Mouse (Mus musculus) inflammation-experienced regulatory T-cells, adult 16 weeks (primary cell): Measurements from ENCODE around the gene D5Ertd577e. TPM values are rescaled to one million over a fixed set of nuclear protein-coding genes. Genes with fewer than 3 reads are reported as not detected.

Experiments
- polyA plus RNA-seq: library from polyadenylated mRNA; unstranded; fragments of 100-300 nt; shearing (Covaris generic); gene quantifications from one replicate; pipeline ENCODE4 v1.2.1, GENCODE M21; 2017

D5Ertd577e gene
- polyA plus RNA-seq: not detected

DNA sequence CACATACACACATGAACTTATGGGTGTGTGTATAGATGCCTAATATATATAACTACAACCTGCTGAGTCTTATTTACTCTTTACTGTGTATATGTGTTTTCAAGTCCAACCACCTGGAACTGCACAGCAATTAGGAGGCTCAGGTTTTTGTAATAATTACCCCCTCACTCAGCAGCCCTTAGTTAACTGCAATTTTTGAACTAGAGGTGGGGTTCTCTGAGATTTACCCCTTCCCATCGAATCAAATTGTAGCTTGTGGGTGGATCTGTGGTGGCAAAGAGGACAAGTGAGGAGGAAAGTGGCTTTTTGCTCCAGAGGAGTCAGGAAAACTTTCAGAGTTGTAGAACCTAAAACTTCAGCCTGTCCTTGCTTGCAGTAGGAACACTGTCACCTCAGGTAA is at the start of gene D5Ertd577e:
Gene D5Ertd577e, plus strand, starts transcription at position 301 of the 400 bp plus-strand sequence.

DNA sequence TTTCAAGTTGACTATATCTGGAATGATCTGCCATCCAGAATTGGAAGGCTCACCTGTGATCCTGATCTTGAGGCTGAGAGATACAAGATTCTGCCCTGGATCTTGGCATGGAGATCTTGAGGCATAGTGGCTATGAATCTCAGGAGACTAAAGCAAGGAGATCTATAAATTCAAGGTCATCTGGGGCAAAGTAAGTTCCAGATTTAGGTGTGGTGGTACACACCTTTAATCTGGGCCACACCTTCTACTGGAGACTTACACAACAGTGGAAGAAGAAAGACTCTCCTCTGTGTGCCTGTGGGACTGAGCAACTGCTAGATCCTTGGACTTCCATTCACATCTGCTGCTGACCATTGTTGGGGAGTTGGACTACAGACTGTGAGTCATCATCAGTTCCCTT is 53.9 kb downstream of the D5Ertd577e start, which contains the start of gene Gm3286:
Gene Gm3286, plus strand, starts transcription at position 301 of the 400 bp plus-strand sequence.

Other genes with a start within 250 kb of the D5Ertd577e start
- not detected for gene Gm10424, start 184.0 kb upstream of the D5Ertd577e start, polyA plus RNA-seq
- gene Gm3259, start 150.9 kb upstream of the D5Ertd577e start, polyA plus RNA-seq: not detected
- not detected for gene Gm3286, start 54.0 kb downstream of the D5Ertd577e start, polyA plus RNA-seq
- gene Gm7971, start 138.1 kb downstream of the D5Ertd577e start, polyA plus RNA-seq: not detected